8 mouse cellular contexts compared by ENCODE assay signal in the genomic region with DNA sequence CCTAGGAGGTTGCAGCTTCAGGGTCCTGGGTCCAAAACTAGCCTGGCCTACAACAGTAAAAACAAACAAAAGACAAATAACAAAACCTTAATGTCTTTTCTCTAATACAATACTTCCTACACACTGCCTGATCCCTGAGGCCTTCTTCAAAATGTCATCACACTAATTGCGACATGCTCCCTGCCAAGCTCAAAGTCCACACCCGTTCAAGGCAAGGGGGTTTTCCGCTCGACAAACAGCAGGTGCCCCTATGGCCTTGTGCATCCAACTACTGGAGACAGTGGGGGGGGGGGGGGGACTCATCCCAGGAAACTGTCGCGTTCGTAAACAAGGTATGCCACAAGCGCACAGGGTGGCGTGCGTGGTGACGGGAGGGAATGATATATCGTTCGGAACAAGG. TPM values are rescaled to one million over a fixed set of nuclear protein-coding genes. Genes with fewer than 3 reads are reported as not detected.
DNase-seq lines count a peak whose midpoint lies in the region; ATAC-seq and TF ChIP-seq lines count a peak whose summit lies in the region.

No protein-coding gene starts in this region.

- H3K9ac ChIP-seq in heart, embryonic 13.5 days = peak overlapping the region; percentile 91
- H3K9ac ChIP-seq in hindbrain, embryonic 11.5 days (ENCODE audit: low read depth, low read length) = peak overlapping the region; percentile 93
- H3K9ac ChIP-seq in liver, postnatal 0 days (replicated peaks) = peak overlapping the region; percentile 99

- H3K9me3 ChIP-seq in heart, embryonic 13.5 days = no peaks in the 10 kb centered on the region
- no peaks in the 10 kb centered on the region for H3K9me3 ChIP-seq in G1E (replicated peaks)
- no peaks in the 10 kb centered on the region for H3K9me3 ChIP-seq in hindbrain, embryonic 11.5 days (ENCODE audit: control insufficient read depth, low read length)
- no peaks in the 10 kb centered on the region for H3K9me3 ChIP-seq in liver, postnatal 0 days (ENCODE audit: low read length)

- H3K4me2 ChIP-seq in heart, embryonic 13.5 days = peak overlapping the region; percentile 96
- H3K4me2 ChIP-seq in hindbrain, embryonic 11.5 days (replicated peaks; ENCODE audit: low read depth, low read length) = peak overlapping the region; percentile 93
- peak overlapping the region; percentile 72 for H3K4me2 ChIP-seq in liver, postnatal 0 days (ENCODE audit: low read depth, low read length)

- intact Hi-C loops in heart, postnatal 10 days (cut with DNase I) = no loop called here

- H3K36me3 ChIP-seq in heart, embryonic 13.5 days = peaks cover 2% of the 10 kb centered on the region; the same call in 1 of the 2 replicates
- peaks cover 63% of the 10 kb centered on the region for H3K36me3 ChIP-seq in G1E (replicated peaks)
- H3K36me3 ChIP-seq in hindbrain, embryonic 11.5 days (ENCODE audit: control insufficient read depth, insufficient read depth, low read length) = no peaks in the 10 kb centered on the region
- 0 out of 2 replicates have a peak, but pooled peaks cover under 1% of the 10 kb centered on the region for H3K36me3 ChIP-seq in liver, postnatal 0 days (replicated peaks; ENCODE audit: insufficient read depth, low read length)

- peaks cover 46% of the 10 kb centered on the region for H3K4me1 ChIP-seq in heart, embryonic 13.5 days
- peaks cover 50% of the 10 kb centered on the region for H3K4me1 ChIP-seq in G1E (ENCODE audit: insufficient read depth, low read depth, low read length)
- peaks cover 6% of the 10 kb centered on the region for H3K4me1 ChIP-seq in hindbrain, embryonic 11.5 days (replicated peaks; ENCODE audit: control insufficient read depth, insufficient read depth, low read length)
- peaks cover 33% of the 10 kb centered on the region for H3K4me1 ChIP-seq in liver, postnatal 0 days (ENCODE audit: insufficient read depth)

- WGBS in heart, embryonic 13.5 days = 1% methylated on average over 13 of the region's 13 CpGs
- 2% methylated on average over 13 of the region's 13 CpGs for WGBS in hindbrain, embryonic 11.5 days
- WGBS in liver, postnatal 0 days (ENCODE audit: insufficient replicate concordance) = 1% methylated on average over 13 of the region's 13 CpGs

- no peak for ATAC-seq in heart, embryonic 13.5 days (ENCODE audit: extremely low read depth, insufficient number of reproducible peaks, low FRiP score, low TSS enrichment)
- ATAC-seq in G1E (ENCODE audit: extremely low read depth, insufficient number of reproducible peaks, low FRiP score, poor library complexity, severe bottlenecking) = no peak
- ATAC-seq in hindbrain, embryonic 11.5 days (ENCODE audit: low FRiP score) = no peak
- peak; percentile 52 for ATAC-seq in liver, postnatal 0 days
- no peak for ATAC-seq in frontal cortex, adult (ENCODE audit: low TSS enrichment)

- DNase-seq in heart, postnatal 10 days = no peak
- no peak for DNase-seq in G1E (ENCODE audit: low spot score)
- DNase-seq in hindbrain, embryonic 11.5 days (ENCODE audit: low spot score) = no peak
- DNase-seq in liver, postnatal 0 days = peak; percentile 66
- no peak for DNase-seq in cerebellum, postnatal 10 days
- DNase-seq in gastrocnemius, postnatal 25 days = no peak

- H3K4me3 ChIP-seq in heart, embryonic 13.5 days = peak overlapping the region; percentile 100
- peak overlapping the region; percentile 92 for H3K4me3 ChIP-seq in G1E (ENCODE audit: low read depth, low read length)
- H3K4me3 ChIP-seq in hindbrain, embryonic 11.5 days (ENCODE audit: low read depth, low read length) = peak overlapping the region; percentile 98
- peak overlapping the region; percentile 100 for H3K4me3 ChIP-seq in liver, postnatal 0 days (ENCODE audit: low read depth, low read length)

- TF ChIP-seq EP300 in liver, postnatal 0 days (IDR thresholded peaks at IDR 0.05; ENCODE audit: low read depth) = no peak

- 0 out of 2 replicates have a peak overlapping the region, but pooled peaks have one; percentile 91 for H3K27ac ChIP-seq in heart, embryonic 13.5 days (replicated peaks)
- no peak overlapping the region for H3K27ac ChIP-seq in hindbrain, embryonic 11.5 days (ENCODE audit: low read depth, low read length)
- H3K27ac ChIP-seq in liver, postnatal 0 days (ENCODE audit: low read depth) = peak overlapping the region; percentile 95

- no peaks in the 10 kb centered on the region for H3K27me3 ChIP-seq in heart, embryonic 13.5 days (replicated peaks)
- H3K27me3 ChIP-seq in G1E (ENCODE audit: insufficient read depth, low read length) = no peaks in the 10 kb centered on the region
- H3K27me3 ChIP-seq in hindbrain, embryonic 11.5 days (ENCODE audit: control insufficient read depth, insufficient read depth, low read length) = no peaks in the 10 kb centered on the region
- no peaks in the 10 kb centered on the region for H3K27me3 ChIP-seq in liver, postnatal 0 days (ENCODE audit: insufficient read depth, low read length)

- no peak for TF ChIP-seq CTCF in G1E (IDR thresholded peaks at IDR 0.05; ENCODE audit: low read depth, low read length)
- no peak for TF ChIP-seq CTCF in liver, postnatal 0 days (IDR thresholded peaks at IDR 0.05; ENCODE audit: low read depth)

RNA-seq across cellular contexts. Expression of a gene that starts 0.7 kb away (rescaled TPM):
- 15.9 and 17.7 TPM in 2 replicates for polyA plus RNA-seq in heart, embryonic 13.5 days (2015; fragmentation: Nextera tagmentation; extraction: Ambion mirVana)
- 10 to 100 TPM; 20.3 to 21.5 TPM for total RNA-seq in heart, postnatal 10 days (2021)
- total RNA-seq in G1E (2014; fragmentation: Nextera tagmentation) (62.1 and 68.3 TPM in 2 replicates), G1E (2017) (10.9 and 14.3 TPM in 2 replicates)
- polyA plus RNA-seq in G1E (2012) = 148 and 173 TPM in 2 replicates
- 21.6 and 22.5 TPM in 2 replicates for polyA plus RNA-seq in hindbrain, embryonic 11.5 days (2014; fragmentation: Nextera tagmentation; extraction: Ambion mirVana)
- polyA plus RNA-seq in liver, postnatal 0 days (2015; fragmentation: Nextera tagmentation; extraction: Ambion mirVana) = 7.4 and 8.1 TPM in 2 replicates
- 1 to 10 TPM; 8.4 to 9.3 TPM for total RNA-seq in gastrocnemius, postnatal 25 days (2021)

RNA-seq across cellular contexts. Expression of a gene that starts 16.5 kb away (rescaled TPM):
- polyA plus RNA-seq in heart, embryonic 13.5 days (2015; fragmentation: Nextera tagmentation; extraction: Ambion mirVana) = 5.1 and 6.2 TPM in 2 replicates
- total RNA-seq in heart, postnatal 10 days (2021) = 1 to 10 TPM; 5.9 to 6.9 TPM
- total RNA-seq in G1E (2014; fragmentation: Nextera tagmentation) (10.8 and 14.0 TPM in 2 replicates), G1E (2017) (6.1 and 8.1 TPM in 2 replicates)
- 105 and 141 TPM in 2 replicates for polyA plus RNA-seq in G1E (2012)
- polyA plus RNA-seq in hindbrain, embryonic 11.5 days (2014; fragmentation: Nextera tagmentation; extraction: Ambion mirVana) = 3.9 and 4.2 TPM in 2 replicates
- polyA plus RNA-seq in liver, postnatal 0 days (2015; fragmentation: Nextera tagmentation; extraction: Ambion mirVana) = 6.1 and 6.5 TPM in 2 replicates
- total RNA-seq in gastrocnemius, postnatal 25 days (2021) = 1 to 10 TPM; 1.2 to 2.0 TPM

RNA-seq across cellular contexts. Expression of a gene that starts 21.7 kb away (rescaled TPM):
- polyA plus RNA-seq in heart, embryonic 13.5 days (2015; fragmentation: Nextera tagmentation; extraction: Ambion mirVana) = 0.11 and 0.13 TPM in 2 replicates
- not detected for total RNA-seq in heart, postnatal 10 days (2021)
- not detected in 2 replicates for total RNA-seq in G1E (2014; fragmentation: Nextera tagmentation)
- 0.05 and 0.06 TPM in 2 replicates for total RNA-seq in G1E (2017)
- polyA plus RNA-seq in G1E (2012) = 0.02 TPM in 1 of 2 replicates, not detected in the other
- polyA plus RNA-seq in hindbrain, embryonic 11.5 days (2014; fragmentation: Nextera tagmentation; extraction: Ambion mirVana) = 0.86 and 0.95 TPM in 2 replicates
- not detected in 2 replicates for polyA plus RNA-seq in liver, postnatal 0 days (2015; fragmentation: Nextera tagmentation; extraction: Ambion mirVana)
- not detected for total RNA-seq in gastrocnemius, postnatal 25 days (2021)

RNA-seq across cellular contexts. Expression of a gene that starts 29.5 kb away (rescaled TPM):
- 81.7 and 85.1 TPM in 2 replicates for polyA plus RNA-seq in heart, embryonic 13.5 days (2015; fragmentation: Nextera tagmentation; extraction: Ambion mirVana)
- total RNA-seq in heart, postnatal 10 days (2021) = 100 to 1,000 TPM in 1 of 2 experiments, 10 to 100 TPM in 1; 92.2 to 102 TPM
- total RNA-seq in G1E (2014; fragmentation: Nextera tagmentation) (12.4 and 14.6 TPM in 2 replicates), G1E (2017) (37.8 and 44.0 TPM in 2 replicates)
- polyA plus RNA-seq in G1E (2012) = 574 and 928 TPM in 2 replicates
- polyA plus RNA-seq in hindbrain, embryonic 11.5 days (2014; fragmentation: Nextera tagmentation; extraction: Ambion mirVana) = 98.8 and 108 TPM in 2 replicates
- 50.2 and 59.3 TPM in 2 replicates for polyA plus RNA-seq in liver, postnatal 0 days (2015; fragmentation: Nextera tagmentation; extraction: Ambion mirVana)
- total RNA-seq in gastrocnemius, postnatal 25 days (2021) = 10 to 100 TPM; 53.8 to 58.8 TPM

RNA-seq across cellular contexts. Expression of a gene that starts 42.1 kb away (rescaled TPM):
- 65.9 and 70.4 TPM in 2 replicates for polyA plus RNA-seq in heart, embryonic 13.5 days (2015; fragmentation: Nextera tagmentation; extraction: Ambion mirVana)
- 10 to 100 TPM; 25.9 to 27.8 TPM for total RNA-seq in heart, postnatal 10 days (2021)
- total RNA-seq in G1E (2014; fragmentation: Nextera tagmentation) = 37.5 and 39.4 TPM in 2 replicates
- 12.7 and 12.9 TPM in 2 replicates for total RNA-seq in G1E (2017)
- polyA plus RNA-seq in G1E (2012) = 72.8 and 87.0 TPM in 2 replicates
- 64.1 and 68.7 TPM in 2 replicates for polyA plus RNA-seq in hindbrain, embryonic 11.5 days (2014; fragmentation: Nextera tagmentation; extraction: Ambion mirVana)
- polyA plus RNA-seq in liver, postnatal 0 days (2015; fragmentation: Nextera tagmentation; extraction: Ambion mirVana) = 27.5 and 29.2 TPM in 2 replicates
- total RNA-seq in gastrocnemius, postnatal 25 days (2021) = 10 to 100 TPM; 14.3 to 18.4 TPM

Comparison
In these comparisons a context has a peak if more than half of its experiments do, and no peak if none do; other contexts are left out.
1. RNA of a gene that starts 16.5 kb away (polyA plus RNA-seq): 105 to 141 TPM in G1E; 6.1 to 6.5 TPM in liver, postnatal 0 days, 5.1 to 6.2 TPM in heart, embryonic 13.5 days and 3.9 to 4.2 TPM in hindbrain, embryonic 11.5 days; every median in the first group is over 10 times any median in the second.
2. Peak in every context shown above with its lines, with median percentiles within 50 percentile points of each other: H3K4me2 ChIP-seq, H3K4me3 ChIP-seq and H3K9ac ChIP-seq.